ENCODE assay signal across 8 mouse cellular contexts in genomic region chr13:21974221-21974725, GRCm38 (mm10). TPM values are rescaled to one million over a fixed set of nuclear protein-coding genes. Genes with fewer than 3 reads are reported as not detected.
A peak's percentile ranks its signal among the peaks of the same experiment; 100 is the strongest.
DNase-seq lines count a peak whose midpoint lies in the region; ATAC-seq lines count a peak whose summit lies in the region.

No protein-coding gene starts in this region.

- ATAC-seq in inflammation-experienced regulatory T-cells, adult 6 months, result peak; percentile 66
- ATAC-seq in megakaryocyte-erythroid progenitor cell, adult 5-6 weeks (replicated peaks; ENCODE audit: low FRiP score, low TSS enrichment, poor library complexity, severe bottlenecking), result peak; percentile 90

- DNase-seq in adipocyte (ENCODE audit: low spot score), result peak; percentile 92
- DNase-seq in embryo, embryonic 10 days (ENCODE audit: low spot score), result peak; percentile 91
- DNase-seq in gastrocnemius, postnatal 10 days, result peak; percentile 89
- DNase-seq in left cerebral cortex, postnatal 10 days (ENCODE audit: extremely low spot score in 1 of 2, low spot score in 2 of 2), result peak; percentile 86 to 90
- peak; percentile 87 for DNase-seq in right cerebral cortex, postnatal 25 days
- DNase-seq in urinary bladder, postnatal 4 days (ENCODE audit: low spot score in 2 of 2), result peak; percentile 82 to 88

- intact Hi-C loops in left cerebral cortex, postnatal 10 days (cut with DNase I), result loop anchor here (1.0 kb wide), 1 partner anchor 54 kb away; no protein-coding TSS in a partner anchor

RNA-seq across cellular contexts. Expression of gene Pom121l2, which starts 6.7 kb away (rescaled TPM):
- not detected for total RNA-seq in gastrocnemius, postnatal 10 days (2021)
- not detected for polyA plus RNA-seq in inflammation-experienced regulatory T-cells, adult 6 months (2017; shearing (Covaris generic))
- total RNA-seq in left cerebral cortex, postnatal 10 days (2021), result not detected
- total RNA-seq in megakaryocyte-erythroid progenitor cell, adult 5-6 weeks (2014; fragmentation: Nextera tagmentation), result not detected in 2 replicates
- not detected in 2 replicates for total RNA-seq in megakaryocyte-erythroid progenitor cell, adult 5-6 weeks (2017)

RNA-seq across cellular contexts. Expression of gene Zfp184, which starts 29.4 kb away (rescaled TPM):
- total RNA-seq in gastrocnemius, postnatal 10 days (2021), result 1 to 10 TPM in 1 of 2 experiments, under 1 TPM in 1; 0.73 to 1.2 TPM
- polyA plus RNA-seq in inflammation-experienced regulatory T-cells, adult 6 months (2017; shearing (Covaris generic)), result not detected
- total RNA-seq in left cerebral cortex, postnatal 10 days (2021), result 1 to 10 TPM; 3.9 to 5.1 TPM
- 1.5 and 2.5 TPM in 2 replicates for total RNA-seq in megakaryocyte-erythroid progenitor cell, adult 5-6 weeks (2014; fragmentation: Nextera tagmentation)
- 3.1 and 10.7 TPM in 2 replicates for total RNA-seq in megakaryocyte-erythroid progenitor cell, adult 5-6 weeks (2017)

RNA-seq across cellular contexts. Expression of gene Prss16, which starts 35.3 kb away (rescaled TPM):
- total RNA-seq in gastrocnemius, postnatal 10 days (2021), result not detected
- 1 to 10 TPM in 1 of 3 experiments, under 1 TPM in 1, not detected in 1; 0.24 to 1.2 TPM for polyA plus RNA-seq in inflammation-experienced regulatory T-cells, adult 6 months (2017; shearing (Covaris generic))
- total RNA-seq in left cerebral cortex, postnatal 10 days (2021), result under 1 TPM in 1 of 2 experiments, not detected in 1; 0.55 TPM
- total RNA-seq in megakaryocyte-erythroid progenitor cell, adult 5-6 weeks (2014; fragmentation: Nextera tagmentation), result not detected in 2 replicates
- 0.19 and 0.89 TPM in 2 replicates for total RNA-seq in megakaryocyte-erythroid progenitor cell, adult 5-6 weeks (2017)

Comparison
In these comparisons a context has a peak if more than half of its experiments do, and no peak if none do; other contexts are left out.
1. Peak in every context shown above with its lines: DNase-seq and ATAC-seq.